Mouse (Mus musculus) right cerebral cortex, postnatal 14 days (tissue): ENCODE results near the gene Slc39a11.

ENCODE experiments used
- DNase-seq: peaks from one replicate; pipeline ENCODE4 v3.0.0; 2022

Gene Slc39a11

DNA sequence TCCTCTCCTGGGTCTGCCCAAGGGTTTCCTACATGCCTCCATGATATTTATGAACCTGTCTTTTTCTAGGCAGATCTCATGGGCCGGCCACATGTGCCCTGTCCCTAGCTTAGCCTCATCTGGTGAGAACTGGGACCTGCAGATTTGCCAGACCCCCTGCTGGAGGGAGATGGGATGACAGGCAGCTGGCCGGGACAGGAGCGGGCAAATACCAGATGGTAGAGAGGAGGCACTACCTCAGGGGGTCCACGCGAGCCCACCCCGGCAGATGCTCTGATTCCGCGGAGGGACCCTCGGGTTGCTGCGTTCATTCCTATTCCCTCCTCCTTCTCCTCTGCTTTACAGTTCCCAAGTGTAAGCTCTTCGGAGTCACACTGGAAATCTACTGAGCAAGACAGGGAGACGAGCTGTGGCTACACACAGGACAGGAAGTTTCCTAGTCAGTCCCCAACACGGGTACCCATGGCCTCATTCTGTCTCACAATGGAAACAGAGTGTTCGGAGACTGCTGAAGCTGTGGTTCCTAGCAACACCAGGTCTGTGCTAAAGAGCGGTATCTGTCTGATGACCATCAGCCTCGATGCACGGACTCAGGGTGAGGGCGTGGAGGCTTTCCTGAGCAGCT, 323.4 kb downstream of the Slc39a11 start:
- DNase-seq: peak; percentile 68

DNA sequence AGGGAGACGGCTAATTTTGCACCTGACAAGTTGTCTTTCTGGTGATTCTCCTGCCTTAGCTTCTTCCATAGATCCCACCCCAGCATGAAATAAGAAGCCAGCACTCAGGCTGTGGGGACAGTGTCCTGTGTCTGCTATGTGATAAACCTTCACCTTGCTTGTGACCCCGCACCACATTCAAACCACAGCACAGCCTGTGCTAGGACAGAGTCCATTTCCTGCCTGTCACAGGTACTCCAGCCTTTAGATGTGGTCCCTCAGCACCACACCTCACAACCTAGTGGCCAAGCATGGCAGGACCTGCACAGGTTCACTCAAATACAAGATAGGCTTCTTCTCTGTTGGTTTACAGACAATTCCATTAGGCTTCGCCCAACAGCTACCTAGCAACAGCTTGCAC, 328.3 kb downstream of the Slc39a11 start:
- DNase-seq: no peak

DNA sequence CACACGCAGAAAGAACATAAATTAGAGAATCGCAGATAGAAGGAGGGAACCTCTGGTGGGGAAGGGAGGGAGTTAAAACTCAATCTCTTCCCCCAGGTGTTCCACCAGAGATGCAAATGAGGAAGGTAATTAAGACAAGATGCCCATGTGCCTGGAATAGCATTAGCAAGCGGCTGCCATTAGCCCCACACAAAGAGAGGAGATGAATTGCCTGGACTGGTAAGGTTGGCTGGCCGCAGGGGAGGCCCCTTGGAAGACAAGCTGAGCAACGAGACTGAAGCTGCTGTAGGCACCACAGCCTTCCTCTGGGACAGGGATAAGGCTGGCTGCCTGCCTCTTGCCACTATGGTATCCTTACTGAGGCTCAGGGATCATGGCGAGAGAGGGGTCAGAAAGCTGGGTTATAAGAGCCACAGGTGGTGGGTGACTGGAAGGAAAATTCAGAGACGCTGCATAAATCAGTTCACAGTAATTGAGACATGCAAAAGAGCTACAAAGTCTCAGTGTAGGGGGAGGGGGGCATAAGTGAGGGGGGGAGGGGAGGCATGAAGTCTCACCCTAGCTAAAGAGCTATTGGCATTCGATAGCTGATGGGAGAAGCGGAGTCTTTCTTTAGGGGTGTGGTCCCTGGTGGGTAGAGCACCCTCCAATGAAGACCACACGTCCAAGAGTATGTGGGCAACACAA, 340.5 kb downstream of the Slc39a11 start:
- no peak for DNase-seq

DNA sequence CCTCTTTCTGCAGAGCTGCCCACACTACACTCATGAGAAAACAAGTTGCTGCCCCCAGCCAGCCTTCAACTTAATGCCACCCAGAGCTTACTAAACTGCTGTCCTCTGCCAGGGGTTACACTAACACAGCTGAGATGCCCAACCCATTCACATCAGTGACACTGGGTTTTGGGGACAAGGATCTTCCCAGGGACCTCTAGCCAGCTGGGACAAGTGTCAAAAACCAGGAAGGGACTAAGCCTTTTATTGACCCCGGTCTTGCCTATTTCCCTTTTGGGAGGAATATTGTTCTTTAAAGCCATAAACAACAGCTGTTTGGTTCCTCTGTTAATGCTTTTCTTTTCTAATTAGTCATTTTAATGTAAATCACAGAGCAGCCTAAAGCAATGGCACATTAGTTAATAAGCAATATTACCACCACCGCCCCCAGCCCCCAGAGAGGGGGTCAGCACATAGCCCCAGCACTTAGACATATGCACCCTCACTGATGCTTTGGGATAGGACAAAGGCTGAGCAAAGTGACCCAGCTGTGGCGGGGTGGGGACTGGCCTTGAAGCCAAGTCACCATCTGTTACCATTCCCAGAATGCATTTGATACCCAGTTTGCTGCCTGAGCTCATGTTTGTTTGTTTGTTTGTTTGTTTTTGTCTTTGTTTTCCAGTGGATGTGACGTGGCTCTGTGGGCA, 341.5 kb downstream of the Slc39a11 start:
- DNase-seq: no peak

DNA sequence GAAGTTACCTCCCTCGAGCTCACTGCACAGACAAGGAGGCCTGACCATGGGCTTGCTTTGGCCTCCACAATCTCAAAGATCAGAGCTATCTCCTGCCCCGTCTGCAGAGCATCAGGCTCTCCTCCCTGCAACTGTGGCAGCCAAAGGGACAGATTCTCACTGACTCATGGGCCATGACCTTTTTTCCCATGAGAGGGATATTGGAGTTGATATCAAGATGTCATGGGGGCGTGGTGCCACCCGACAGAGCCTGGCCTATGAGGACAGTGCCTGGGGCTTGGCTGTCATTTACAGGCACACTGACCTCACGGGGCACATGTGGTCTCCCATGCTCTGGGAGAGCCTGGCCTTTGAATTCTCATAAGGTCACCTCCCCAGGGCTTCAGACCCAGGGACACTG, 346.7 kb downstream of the Slc39a11 start:
- DNase-seq: no peak

DNA sequence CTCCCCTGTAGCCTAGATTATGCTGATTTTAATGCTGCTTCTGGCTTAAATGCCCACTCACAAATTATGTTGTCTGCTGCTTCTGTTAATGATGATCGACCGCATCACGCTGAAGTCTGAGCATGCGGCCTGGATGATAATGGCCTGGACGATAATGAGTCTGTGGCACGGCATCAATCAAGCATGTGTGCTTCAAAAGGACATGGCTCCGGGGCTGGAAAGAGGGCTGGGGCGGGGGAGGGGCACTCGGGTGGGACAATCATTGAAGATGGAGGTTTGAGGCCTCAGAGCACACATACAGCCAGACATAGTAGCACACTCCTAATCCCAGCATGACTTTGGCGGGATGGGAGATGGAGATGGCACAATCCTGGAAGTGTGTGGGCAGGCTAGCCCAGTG, 350.4 kb downstream of the Slc39a11 start:
- no peak for DNase-seq

DNA sequence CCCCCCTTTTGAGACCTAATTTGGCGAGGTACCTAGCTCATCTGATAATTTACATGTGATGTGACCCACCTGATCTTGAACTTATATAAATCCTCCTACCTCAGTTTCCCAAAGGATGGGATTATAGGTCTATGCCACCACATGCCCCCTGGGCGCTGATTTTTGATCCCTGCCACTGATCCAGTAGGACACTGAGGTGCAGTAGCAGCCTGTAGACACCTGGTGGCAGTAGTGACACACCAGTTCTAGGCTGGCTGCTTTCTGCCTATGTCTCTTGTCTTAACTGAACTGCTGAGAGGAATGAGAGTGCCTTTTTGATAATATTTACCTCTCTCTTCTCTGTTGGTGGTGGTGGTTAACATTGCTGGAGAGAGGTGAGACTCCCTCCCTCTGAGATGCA, 352.1 kb downstream of the Slc39a11 start:
- DNase-seq: peak; percentile 67

DNA sequence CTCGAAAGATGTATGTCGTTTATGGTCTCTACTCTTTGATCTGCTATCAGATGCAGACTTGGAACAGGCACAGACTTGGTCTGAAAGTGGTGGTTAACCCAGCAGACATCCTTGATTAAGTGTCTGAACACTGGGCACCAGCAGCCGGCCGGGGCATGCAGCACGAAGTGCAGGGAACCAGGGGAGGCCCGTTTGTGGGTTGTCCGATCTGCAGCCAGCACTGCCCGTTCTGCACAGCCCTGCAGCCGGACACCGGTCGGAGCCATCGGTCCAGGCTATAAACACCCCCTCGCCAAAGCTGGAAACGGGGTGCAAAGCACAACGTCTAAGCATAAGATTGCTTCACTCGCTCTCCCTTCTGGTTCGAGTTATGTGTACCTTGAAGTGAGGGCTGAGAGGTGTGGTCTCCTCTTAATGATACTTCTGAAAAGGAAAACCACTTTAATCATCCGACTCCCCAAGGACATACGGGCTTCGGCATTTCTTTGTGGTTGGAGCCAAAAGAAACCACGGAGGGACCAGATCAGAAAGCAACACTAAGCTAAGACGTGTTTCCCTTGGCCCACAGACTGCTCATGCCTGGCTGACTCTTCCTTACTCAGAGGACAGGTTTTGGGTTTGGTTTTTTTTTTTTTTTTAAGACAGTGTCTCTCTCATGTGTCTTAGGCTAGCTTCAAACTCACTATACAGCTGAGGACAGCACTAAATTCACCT, 352.8 kb downstream of the Slc39a11 start:
- DNase-seq: no peak

DNA sequence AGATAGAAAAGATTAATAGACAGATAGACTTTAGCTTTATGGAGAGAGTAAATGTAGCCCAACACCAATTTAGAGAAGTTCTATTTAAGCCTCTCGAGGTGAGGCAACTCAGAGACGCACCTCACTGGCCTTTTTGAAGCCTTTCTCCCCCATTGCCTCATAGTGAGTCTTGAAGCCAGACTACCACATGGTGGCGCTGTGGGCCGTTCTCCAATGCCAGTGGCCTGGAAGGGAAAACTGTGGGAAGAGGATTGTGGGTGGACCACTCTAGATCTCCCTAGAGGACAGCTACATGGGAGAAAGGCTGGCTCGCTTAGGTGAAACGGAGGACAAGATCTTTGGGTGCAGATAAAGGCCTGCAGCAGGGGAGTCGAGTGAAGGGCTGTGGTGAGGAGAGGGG, 353.7 kb downstream of the Slc39a11 start:
- peak; percentile 91 for DNase-seq

DNA sequence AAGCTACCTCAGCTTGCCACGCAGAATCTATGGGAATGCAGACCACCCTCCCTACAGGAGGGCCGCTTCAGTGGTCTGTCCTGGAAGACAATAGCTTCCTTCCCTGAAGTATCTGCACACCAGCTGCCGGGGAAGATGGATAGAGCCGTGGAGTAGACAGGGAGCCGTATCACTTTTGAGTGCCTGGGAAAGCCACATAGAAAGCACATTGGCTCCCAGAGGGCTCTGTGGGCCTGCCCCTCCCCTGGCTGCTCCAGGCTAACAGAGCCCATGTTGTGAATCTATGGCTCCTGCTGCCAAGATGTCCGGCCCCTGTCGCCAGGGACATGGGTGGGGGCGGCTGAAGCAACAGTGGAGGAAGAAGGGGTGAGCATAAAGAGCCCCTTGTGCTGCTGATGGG, 355.4 kb downstream of the Slc39a11 start:
- DNase-seq: peak; percentile 22

DNA sequence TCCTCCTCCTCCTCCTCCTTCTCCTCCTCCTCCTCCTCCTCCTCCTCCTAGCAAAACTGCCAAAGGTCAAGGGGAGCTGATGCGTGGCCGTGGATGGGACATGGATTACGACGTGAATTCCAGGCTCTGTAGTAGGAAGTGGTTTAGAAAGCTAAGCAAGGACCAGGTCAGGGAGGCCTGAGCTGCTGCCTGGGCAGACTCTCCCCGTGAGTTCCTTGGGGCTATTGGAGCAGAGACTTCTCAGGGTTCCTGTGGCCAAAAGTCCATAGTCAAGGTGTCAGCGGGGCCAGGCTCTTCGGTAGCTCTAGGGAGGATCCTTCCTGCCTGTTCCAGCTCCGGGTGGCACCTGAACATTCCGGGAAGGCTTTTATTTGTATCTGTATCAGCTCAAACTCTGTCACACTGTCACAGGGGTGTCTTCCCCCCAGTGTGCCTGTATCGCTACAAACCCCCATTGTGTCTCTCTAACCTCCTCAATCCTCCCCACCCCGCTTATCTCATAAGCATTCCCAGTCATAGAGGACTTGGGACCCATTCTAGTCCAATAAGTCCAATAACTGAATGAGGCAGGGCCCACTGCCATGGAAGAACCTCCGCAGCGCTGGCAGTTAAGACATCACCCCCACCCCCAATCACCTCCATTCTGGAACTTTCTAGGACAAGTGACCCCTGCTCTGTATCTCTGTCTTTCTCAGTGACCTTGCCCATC, 356.8 kb downstream of the Slc39a11 start:
- no peak for DNase-seq

DNA sequence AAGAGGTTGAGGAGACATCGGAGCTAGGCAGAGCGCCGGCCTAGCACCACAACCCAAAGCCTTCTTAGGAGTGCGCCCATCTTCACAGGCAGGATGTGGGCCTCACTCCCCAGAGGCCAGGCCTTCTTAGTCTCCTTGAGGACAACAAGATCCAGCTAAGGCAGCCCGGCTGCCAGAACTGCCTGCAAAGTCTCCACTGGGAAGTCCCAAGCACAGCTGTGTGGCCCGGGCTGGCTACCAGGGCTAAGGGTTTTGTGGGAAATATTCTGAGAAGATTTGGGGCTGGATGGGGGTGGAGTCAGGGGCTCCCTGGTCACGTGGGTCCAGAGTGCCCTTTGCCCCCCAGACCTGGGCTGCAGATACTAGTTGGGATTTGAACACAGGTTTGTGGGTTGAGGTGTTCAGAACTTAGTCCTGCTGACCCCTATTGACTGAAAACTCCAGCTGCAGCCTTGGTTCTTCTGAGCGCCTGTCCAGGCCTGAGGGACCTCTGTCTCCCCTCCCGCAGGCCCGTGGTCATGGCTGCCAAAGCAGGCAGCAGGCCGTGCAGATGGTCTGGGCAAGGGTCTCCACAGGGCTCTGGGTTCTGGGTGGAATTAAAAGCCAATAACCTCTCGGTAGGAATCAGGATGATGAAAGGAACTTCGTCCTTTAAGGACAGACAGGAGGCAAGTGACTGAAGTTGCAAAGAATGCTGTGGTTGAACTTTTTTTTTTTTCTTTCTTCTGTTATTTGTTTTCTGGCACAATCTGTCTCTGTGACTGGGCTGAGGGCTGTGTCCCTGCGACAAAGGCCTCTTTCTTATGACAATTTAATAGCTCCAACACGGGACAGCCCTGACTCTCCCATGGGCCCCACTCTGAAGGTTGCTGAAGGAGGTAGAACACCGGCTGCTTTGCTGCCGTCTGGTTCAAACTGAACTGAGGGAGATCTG, 357.8 kb downstream of the Slc39a11 start:
- DNase-seq: no peak

DNA sequence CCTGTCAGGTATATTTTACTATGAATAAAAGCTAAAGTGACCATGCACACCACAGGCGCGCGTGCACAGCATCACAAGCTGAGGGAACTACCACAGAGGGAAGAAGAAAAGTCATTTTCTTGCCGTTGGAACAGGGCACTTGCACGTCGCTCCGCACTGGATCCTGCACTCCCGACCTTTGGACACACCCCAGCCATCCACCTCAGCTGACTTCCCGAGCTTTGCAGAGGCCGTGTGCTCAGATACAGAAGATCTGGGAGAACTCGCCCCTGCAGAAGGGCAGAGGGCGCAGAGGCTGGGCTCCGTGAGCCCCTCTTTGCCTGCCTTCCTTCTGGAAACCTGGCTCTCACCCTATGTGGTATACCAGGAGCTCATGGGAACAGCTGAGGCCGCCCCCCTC, 359.0 kb downstream of the Slc39a11 start:
- no peak for DNase-seq

DNA sequence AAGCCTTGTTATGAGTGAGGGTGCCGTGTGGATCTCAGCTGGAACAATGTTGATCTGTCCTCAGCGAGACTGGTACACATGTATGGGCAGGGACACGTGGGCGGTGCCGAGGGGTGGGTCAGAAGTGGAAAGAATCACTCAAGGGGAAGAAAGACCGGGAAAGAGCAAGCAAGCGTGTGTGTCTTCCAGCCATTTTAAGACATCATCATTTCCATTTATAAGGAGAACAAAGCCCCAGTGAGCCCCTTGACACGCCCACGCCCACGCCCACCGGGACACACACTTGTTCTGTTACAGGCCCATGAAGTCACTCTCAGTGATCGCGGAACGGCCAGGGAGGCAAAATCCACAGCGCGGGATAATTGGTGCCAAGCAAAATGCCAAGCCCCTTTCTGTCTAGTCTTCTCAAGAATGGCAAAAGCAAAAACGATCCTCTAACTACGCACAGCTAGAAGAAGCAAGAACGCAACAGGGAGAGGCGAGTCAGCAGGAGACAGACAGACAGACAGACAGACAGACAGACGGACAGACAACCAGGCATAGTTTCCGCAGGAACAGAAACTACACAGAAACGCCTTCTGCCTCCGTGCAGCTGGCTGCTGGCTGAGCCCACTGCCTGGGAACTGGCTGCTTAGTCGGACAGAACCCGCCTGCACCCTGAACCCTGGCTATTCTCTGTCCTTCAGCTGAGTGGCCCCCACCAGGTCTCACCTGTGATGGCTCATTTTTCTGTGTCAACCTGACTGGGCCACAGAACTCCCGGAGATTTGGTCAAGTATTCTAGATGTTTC, 364.7 kb downstream of the Slc39a11 start:
- DNase-seq: peak; percentile 26

DNA sequence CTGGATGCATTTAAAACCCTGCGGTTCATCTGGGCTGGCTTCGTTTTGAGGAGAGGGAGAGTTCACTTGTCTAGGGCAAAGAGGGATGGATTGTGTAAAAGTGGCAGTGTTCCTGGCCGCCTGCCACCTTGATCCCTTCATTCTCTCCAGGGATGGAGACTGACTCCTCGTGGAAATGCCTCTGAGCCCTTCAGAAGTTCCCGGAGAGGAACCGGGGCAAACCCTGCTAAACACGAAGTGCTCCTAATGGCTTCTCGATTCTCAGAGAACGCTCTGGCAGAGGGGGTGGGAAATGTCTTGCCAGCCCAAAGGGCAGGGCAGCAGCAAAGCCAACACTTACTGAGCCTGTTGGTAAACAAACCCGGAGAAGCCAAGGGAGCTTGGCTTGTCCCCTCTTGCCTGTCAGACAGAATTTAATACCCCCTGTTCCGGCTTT, 366.5 kb downstream of the Slc39a11 start:
- no peak for DNase-seq

DNA sequence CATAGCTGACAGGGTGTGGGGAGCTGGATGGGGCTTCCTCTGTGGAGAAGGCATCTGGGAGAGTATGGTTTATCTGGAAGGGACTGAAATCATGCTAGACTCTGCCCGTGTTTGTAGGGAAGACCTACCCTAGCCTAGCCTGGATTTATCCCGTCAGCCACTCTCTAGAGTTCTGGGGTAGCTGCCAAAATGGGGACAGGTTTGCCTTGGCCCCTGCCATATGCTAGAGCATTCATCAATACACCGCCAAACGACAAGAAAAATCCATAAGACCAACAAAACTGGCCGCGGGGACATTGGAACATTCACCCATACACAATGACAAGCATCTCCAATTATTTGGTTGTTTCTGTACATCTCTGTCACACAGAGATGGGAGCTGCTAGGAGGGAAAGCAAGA, 371.6 kb downstream of the Slc39a11 start:
- no peak for DNase-seq

DNA sequence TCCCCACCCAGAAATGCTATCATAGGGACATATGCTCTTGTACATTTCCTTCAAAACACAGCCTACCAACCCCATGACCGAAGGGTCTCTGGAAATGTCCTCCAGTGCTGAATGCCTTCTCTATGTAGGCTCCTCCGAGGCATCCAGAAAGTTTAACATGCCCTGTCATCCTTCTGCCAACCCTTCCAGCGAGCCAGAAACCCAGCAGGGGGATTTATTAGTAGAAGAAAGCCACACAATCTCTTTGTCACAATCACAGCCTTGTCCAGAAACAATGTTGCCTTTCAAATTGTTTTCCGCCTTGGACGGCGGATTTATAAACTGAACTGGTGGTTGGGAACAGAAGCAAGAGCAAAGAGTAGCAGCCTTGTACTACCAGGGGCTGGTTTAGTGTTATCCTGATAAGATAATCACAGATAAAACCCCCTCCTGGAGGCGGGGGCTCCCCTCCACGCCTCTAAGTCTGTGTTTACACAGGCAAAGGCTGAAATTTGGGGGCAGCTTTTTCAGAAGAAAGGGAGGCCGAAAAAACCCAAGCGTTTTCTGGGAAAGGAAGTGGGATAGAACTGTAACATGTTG, 372.8 kb downstream of the Slc39a11 start:
- no peak for DNase-seq

DNA sequence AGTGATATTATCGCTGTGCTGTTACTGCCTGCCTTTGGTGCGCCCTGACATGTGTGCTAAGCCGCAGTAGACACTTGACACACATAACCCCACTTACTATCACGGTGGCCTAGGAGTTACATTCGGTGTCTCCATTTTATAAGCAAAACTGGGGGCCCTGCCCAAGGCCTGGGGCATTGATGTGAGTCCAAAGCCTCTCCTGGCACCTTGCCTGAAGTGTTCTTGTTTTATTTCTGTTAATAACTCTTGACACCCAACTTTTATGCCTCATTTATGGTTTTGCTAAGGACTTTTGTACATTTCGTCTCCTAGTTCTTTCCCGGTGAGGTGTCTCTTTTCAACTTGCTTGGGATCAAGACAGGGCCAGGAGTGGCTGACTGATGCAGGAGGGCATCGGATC, 373.4 kb downstream of the Slc39a11 start:
- DNase-seq: no peak

DNA sequence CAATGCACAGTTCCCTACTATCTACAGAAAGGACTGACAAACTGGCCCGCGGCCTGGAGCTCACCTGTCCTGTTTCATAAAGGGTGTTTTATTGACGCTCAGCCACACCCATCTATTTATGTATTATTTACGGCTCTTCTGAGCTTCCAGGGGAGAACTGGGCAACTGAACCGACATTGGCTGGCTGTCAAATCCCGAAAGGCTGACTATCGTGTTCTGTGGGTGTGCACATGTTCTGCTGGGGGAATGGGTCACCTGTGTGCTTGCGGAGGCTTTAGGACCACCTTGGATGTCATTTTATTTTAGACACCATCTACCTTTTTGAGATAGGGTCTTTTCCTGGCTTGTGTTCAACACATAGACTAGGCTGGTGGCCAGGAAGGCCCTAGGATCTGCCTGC, 375.8 kb downstream of the Slc39a11 start:
- no peak for DNase-seq

DNA sequence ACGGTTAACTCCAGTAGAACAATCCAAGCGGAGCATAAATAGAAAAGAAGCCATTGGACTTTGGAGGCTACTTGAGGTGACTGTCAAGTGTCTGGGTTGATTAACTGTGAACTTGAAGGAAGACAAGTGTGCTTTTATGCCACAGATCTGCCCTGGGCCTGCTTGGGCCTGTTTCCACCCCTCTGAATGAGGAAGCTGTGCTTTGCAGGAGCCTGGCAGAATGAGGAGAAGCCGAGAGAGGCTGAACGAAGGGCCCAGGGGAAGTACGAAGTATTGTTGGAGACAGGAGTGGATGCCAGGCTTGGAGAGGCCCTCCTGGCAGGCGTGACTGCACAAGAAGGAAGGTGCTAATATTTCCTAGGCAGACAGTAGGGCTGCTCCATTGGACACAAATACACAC, 378.0 kb downstream of the Slc39a11 start:
- no peak for DNase-seq
